Mouse (Mus musculus) C2C12 (cell line): Measurements from ENCODE around the gene Gm20388.

Experiments used
- CEBPB ChIP-seq: IDR thresholded peaks from one replicate; pipeline ENCODE4 v1.6.1; 2011; ENCODE audit warnings: low read depth, mild to moderate bottlenecking, control low read depth, moderate library complexity
- CTCF ChIP-seq: IDR thresholded peaks from one replicate; pipeline ENCODE4 v1.5.1; 2011; ENCODE audit not compliant: control insufficient read depth, insufficient read depth, insufficient read length
- FOSL1 ChIP-seq: IDR thresholded peaks from one replicate; pipeline ENCODE4 v1.8.0; 2011; ENCODE audit warnings: mild to moderate bottlenecking, low read length; ENCODE audit not compliant: poor library complexity, insufficient read depth, severe bottlenecking
- MAX ChIP-seq: IDR thresholded peaks from one replicate; pipeline ENCODE4 v1.6.1; 2011; ENCODE audit warnings: mild to moderate bottlenecking, control low read depth
- MYOD1 ChIP-seq: IDR thresholded peaks from one replicate; pipeline ENCODE4 v1.6.1; 2011; ENCODE audit warnings: low read depth; ENCODE audit not compliant: control insufficient read depth, insufficient read length
- MYOG ChIP-seq: IDR thresholded peaks from one replicate; pipeline ENCODE4 v1.6.1; 2011; ENCODE audit not compliant: control insufficient read depth, insufficient read length; ENCODE audit errors: extremely low read depth
- USF1 ChIP-seq: IDR thresholded peaks from one replicate; pipeline ENCODE4 v1.6.1; 2011; ENCODE audit warnings: low read depth, mild to moderate bottlenecking, control low read depth, moderate library complexity

DNA sequence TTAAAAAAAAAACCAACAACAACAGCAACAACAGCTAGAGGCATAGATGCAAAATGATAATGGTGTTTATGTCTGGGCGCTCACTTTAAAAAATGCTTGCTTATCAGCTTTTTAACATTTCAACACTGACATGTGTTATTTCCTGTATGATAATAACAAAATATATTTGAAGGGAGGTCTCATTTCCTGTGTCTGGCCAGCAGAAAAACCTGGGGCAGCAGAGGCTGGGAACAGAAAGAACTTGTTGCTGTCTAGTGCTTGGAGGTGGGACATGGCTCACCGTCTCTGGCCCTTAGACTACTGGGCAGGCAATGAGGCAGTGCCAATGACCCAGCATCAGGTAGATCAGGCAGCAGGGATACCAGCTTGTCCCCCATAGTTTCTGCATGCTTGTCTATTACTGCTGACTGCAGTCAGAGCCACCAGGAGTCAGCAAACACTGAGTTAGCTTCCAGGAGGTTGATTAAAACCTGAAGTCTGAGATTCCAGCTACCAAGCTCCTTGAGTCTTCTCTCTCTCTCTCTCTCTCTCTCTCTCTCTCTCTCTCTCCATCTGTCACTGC, 3203.3 kb downstream of the Gm20388 start:
- no peak for TF ChIP-seq USF1
- no peak for TF ChIP-seq CEBPB
- TF ChIP-seq CTCF = no peak
- TF ChIP-seq MAX = no peak
- TF ChIP-seq MYOG = no peak
- TF ChIP-seq MYOD1 = no peak
- TF ChIP-seq FOSL1 = no peak
